Mouse (Mus musculus) lung, embryonic 14.5 days (tissue): ENCODE data around the gene Fhdc1. TPM values are rescaled to one million over a fixed set of nuclear protein-coding genes. Genes with fewer than 3 reads are reported as not detected.

Experiments used
- ATAC-seq: fragments of 200-750 bp; cut with Nextera tagmentation; 2 replicates; pipeline ENCODE4 v1.8.0; 2017; ENCODE audit warnings: mild to moderate bottlenecking, moderate TSS enrichment, moderate library complexity; ENCODE audit not compliant: insufficient read depth
- DNase-seq: peaks from one replicate; pipeline ENCODE4 v3.0.0-alpha.2; 2015
- H3K27ac ChIP-seq: fragments of 300-500 bp; sonication (generic); 2 replicates; pipeline ENCODE4 v1.5.1; 2014; ENCODE audit warnings: low read depth, mild to moderate bottlenecking, moderate library complexity
- H3K27me3 ChIP-seq: fragments of 300-500 bp; sonication (generic); 2 replicates; pipeline ENCODE4 v1.6.1; 2014; ENCODE audit warnings: low read length, control low read depth; ENCODE audit not compliant: insufficient read depth
- H3K36me3 ChIP-seq: fragments of 300-500 bp; sonication (generic); 2 replicates; pipeline ENCODE4 v1.6.1; 2014; ENCODE audit warnings: control low read depth; ENCODE audit not compliant: insufficient read depth
- H3K4me1 ChIP-seq: fragments of 300-500 bp; sonication (generic); 2 replicates; pipeline ENCODE4 v1.6.1; 2014; ENCODE audit warnings: antibody characterized with exemption, control low read depth; ENCODE audit not compliant: insufficient read depth
- H3K4me2 ChIP-seq: fragments of 300-500 bp; sonication (generic); 2 replicates; pipeline ENCODE4 v1.6.1; 2014; ENCODE audit warnings: mild to moderate bottlenecking
- H3K4me3 ChIP-seq: fragments of 300-500 bp; sonication (generic); 2 replicates; pipeline ENCODE4 v1.5.1; 2014; ENCODE audit warnings: low read depth, low read length
- H3K9ac ChIP-seq: fragments of 300-500 bp; sonication (generic); 2 replicates; pipeline ENCODE4 v1.6.1; 2014
- H3K9me3 ChIP-seq: fragments of 300-500 bp; sonication (generic); 2 replicates; pipeline ENCODE4 v1.6.1; 2016; ENCODE audit warnings: low read depth, low read length, control low read depth
- CTCF ChIP-seq: IDR thresholded peaks from 2 replicates; pipeline ENCODE4 v1.5.1; 2016; ENCODE audit warnings: antibody characterized with exemption, low read depth
- WGBS: fragments of 180-500 bp; shearing (Covaris S2); extraction: QIAGEN DNeasy Blood & Tissue Kit; methylation state at CpG from one replicate; pipeline ENCODE4 v1.1.7; 2014; 5-methylcytosine and 5-hydroxymethylcytosine counted together
- polyA plus RNA-seq: library from polyadenylated mRNA; unstranded; fragments of >200 nt; fragmentation: Nextera tagmentation; extraction: Ambion mirVana; gene quantifications from 2 replicates; pipeline ENCODE4 v1.2.1, GENCODE M21; 2014

The Fhdc1 gene
- polyA plus RNA-seq, 1 experiment from 2014 or later = 16.6 TPM

- DNase-seq = no peak
- Histone ChIP-seq H3K9ac (no peak overlapping the region), H3K27ac (no peak overlapping the region), H3K9me3 (no peaks in the 10 kb centered on the region), H3K4me3 (no peak overlapping the region), H3K4me2 (no peak overlapping the region), H3K4me1 (no peaks in the 10 kb centered on the region), H3K36me3 (peaks cover 5% of the 10 kb centered on the region; the same call in 1 of the 2 replicates), H3K27me3 (no peaks in the 10 kb centered on the region)
- WGBS = 77% methylated on average over 2 of the region's 2 CpGs
- no peak for ATAC-seq
- TF ChIP-seq CTCF = no peak
Measured at GRCm38 (mm10) chr3:84502101-84502500, 21.9 kb upstream of the Fhdc1 start.

GRCm38 (mm10) chr3:84500491-84500890, 20.3 kb upstream of the Fhdc1 start:
- DNase-seq (no peak), ATAC-seq (no peak)
- H3K27me3 ChIP-seq = no peaks in the 10 kb centered on the region
- no peaks in the 10 kb centered on the region for H3K4me1 ChIP-seq
- no peak overlapping the region for H3K4me3 ChIP-seq
- no peak overlapping the region for H3K4me2 ChIP-seq
- peaks cover 9% of the 10 kb centered on the region; the same call in 1 of the 2 replicates for H3K36me3 ChIP-seq
- TF ChIP-seq CTCF = no peak
- no peaks in the 10 kb centered on the region for H3K9me3 ChIP-seq
- no peak overlapping the region; the same call in 1 of the 2 replicates for H3K27ac ChIP-seq
- H3K9ac ChIP-seq = no peak overlapping the region
- 76% methylated on average over 10 of the region's 10 CpGs for WGBS

GRCm38 (mm10) chr3:84497718-84498117, 17.5 kb upstream of the Fhdc1 start:
- Histone ChIP-seq H3K27me3 (no peaks in the 10 kb centered on the region), H3K9me3 (no peaks in the 10 kb centered on the region), H3K36me3 (peaks cover 9% of the 10 kb centered on the region; the same call in 1 of the 2 replicates), H3K4me3 (no peak overlapping the region), H3K9ac (no peak overlapping the region), H3K4me2 (no peak overlapping the region), H3K4me1 (no peaks in the 10 kb centered on the region), H3K27ac (no peak overlapping the region)
- DNase-seq (no peak), ATAC-seq (no peak)
- TF ChIP-seq CTCF = no peak
- WGBS = 80% methylated on average over 11 of the region's 11 CpGs

GRCm38 (mm10) chr3:84492657-84493056, 12.4 kb upstream of the Fhdc1 start:
- no peak overlapping the region for H3K27ac ChIP-seq

GRCm38 (mm10) chr3:84492148-84492547, 11.9 kb upstream of the Fhdc1 start:
- Histone ChIP-seq H3K9ac (no peak overlapping the region), H3K27me3 (no peaks in the 10 kb centered on the region), H3K4me3 (no peak overlapping the region), H3K27ac (no peak overlapping the region), H3K9me3 (no peaks in the 10 kb centered on the region), H3K4me1 (no peaks in the 10 kb centered on the region), H3K4me2 (no peak overlapping the region), H3K36me3 (0 out of 2 replicates have a peak, but pooled peaks cover 3% of the 10 kb centered on the region)
- TF ChIP-seq CTCF = no peak
- 60% methylated on average over 4 of the region's 4 CpGs for WGBS
- no peak for ATAC-seq
- no peak for DNase-seq

More at GRCm38 (mm10) chr3:84492657-84493056, 12.4 kb upstream of the Fhdc1 start:
- ATAC-seq (no peak), DNase-seq (no peak)
- Histone ChIP-seq H3K4me2 (no peak overlapping the region), H3K36me3 (peaks cover 6% of the 10 kb centered on the region; the same call in 1 of the 2 replicates), H3K4me3 (no peak overlapping the region), H3K27me3 (no peaks in the 10 kb centered on the region), H3K9ac (no peak overlapping the region), H3K4me1 (no peaks in the 10 kb centered on the region), H3K9me3 (no peaks in the 10 kb centered on the region)
- WGBS = 81% methylated on average over 8 of the region's 8 CpGs
- TF ChIP-seq CTCF = no peak

GRCm38 (mm10) chr3:84488716-84489115, 8.5 kb upstream of the Fhdc1 start:
- DNase-seq = no peak
- H3K9ac ChIP-seq = no peak overlapping the region

GRCm38 (mm10) chr3:84484891-84485290, 4.7 kb upstream of the Fhdc1 start:
- peak overlapping the region; percentile 42; the same call in 1 of the 2 replicates for H3K27ac ChIP-seq
- no peaks in the 10 kb centered on the region for H3K27me3 ChIP-seq
- H3K9ac ChIP-seq = no peak overlapping the region
- H3K36me3 ChIP-seq = no peaks in the 10 kb centered on the region
- DNase-seq = no peak
- no peaks in the 10 kb centered on the region for H3K9me3 ChIP-seq
- H3K4me2 ChIP-seq = no peak overlapping the region
- H3K4me3 ChIP-seq = no peak overlapping the region
- ATAC-seq = no peak
- TF ChIP-seq CTCF = no peak
- WGBS = 50% methylated on average over 3 of the region's 3 CpGs
- H3K4me1 ChIP-seq = no peaks in the 10 kb centered on the region; the same call in 1 of the 2 replicates

More at GRCm38 (mm10) chr3:84488716-84489115, 8.5 kb upstream of the Fhdc1 start:
- Histone ChIP-seq H3K9me3 (no peaks in the 10 kb centered on the region), H3K27me3 (no peaks in the 10 kb centered on the region), H3K36me3 (no peaks in the 10 kb centered on the region), H3K4me1 (no peaks in the 10 kb centered on the region; the same call in 1 of the 2 replicates), H3K4me3 (no peak overlapping the region), H3K4me2 (no peak overlapping the region), H3K27ac (no peak overlapping the region)
- no peak for TF ChIP-seq CTCF
- no peak for ATAC-seq
- WGBS = 62% methylated on average over 6 of the region's 6 CpGs
